Mouse (Mus musculus) macrophage (primary cell): ENCODE data around the gene Gm49601. TPM values are rescaled to one million over a fixed set of nuclear protein-coding genes. Genes with fewer than 3 reads are reported as not detected.

ENCODE experiments used
- H3K27ac ChIP-seq: fragments of 350-480 bp; formaldehyde crosslinking; 2 replicates; pipeline ENCODE4 v1.9.0; 2021
- H3K36me3 ChIP-seq: fragments of 350-480 bp; formaldehyde crosslinking; 2 replicates; pipeline ENCODE4 v1.9.0; 2021; ENCODE audit errors: inconsistent target
- H3K4me3 ChIP-seq: fragments of 350-480 bp; formaldehyde crosslinking; 2 replicates; pipeline ENCODE4 v1.9.0; 2021; ENCODE audit errors: inconsistent target
- H3K79me2 ChIP-seq: fragments of 350-480 bp; formaldehyde crosslinking; 2 replicates; pipeline ENCODE4 v1.9.0; 2021; ENCODE audit errors: inconsistent target
- WGBS: methylation state at CpG from one replicate; pipeline ENCODE4 v1.1.7; 2026; ENCODE audit warnings: inconsistent platforms; ENCODE audit not compliant: missing documents; 5-methylcytosine and 5-hydroxymethylcytosine counted together
- polyA plus RNA-seq: library from polyadenylated mRNA; stranded (reverse); fragments of 250-400 nt; gene quantifications from 3 replicates; pipeline ENCODE4 v1.2.4, GENCODE M21; 2018; ENCODE audit warnings: inconsistent platforms

Gene Gm49601
- polyA plus RNA-seq, 1 experiment from 2014 or later: not detected

- H3K79me2 ChIP-seq: no peaks in the 10 kb centered on the region
- WGBS: 62% methylated on average over 8 of the region's 8 CpGs
- no peaks in the 10 kb centered on the region for H3K36me3 ChIP-seq
- H3K4me3 ChIP-seq: no peak overlapping the region
- H3K27ac ChIP-seq: no peak overlapping the region
These were observed 21.9 kb downstream of the Gm49601 start for GRCm38 (mm10) chr16:18604267-18604701.

- no peaks in the 10 kb centered on the region for H3K36me3 ChIP-seq
- no peak overlapping the region for H3K4me3 ChIP-seq
- WGBS: 92% methylated on average over 7 of the region's 7 CpGs
- no peaks in the 10 kb centered on the region for H3K79me2 ChIP-seq
- H3K27ac ChIP-seq: no peak overlapping the region
These were observed 24.8 kb downstream of the Gm49601 start for GRCm38 (mm10) chr16:18601447-18601846.

GRCm38 (mm10) chr16:18598006-18598405 is 28.2 kb downstream of the Gm49601 start:
- no peak overlapping the region for H3K4me3 ChIP-seq
- 90% methylated on average over 3 of the region's 3 CpGs for WGBS
- no peaks in the 10 kb centered on the region for H3K36me3 ChIP-seq
- no peaks in the 10 kb centered on the region for H3K79me2 ChIP-seq
- no peak overlapping the region for H3K27ac ChIP-seq

GRCm38 (mm10) chr16:18596255-18596654 is 30.0 kb downstream of the Gm49601 start:
- Histone ChIP-seq H3K36me3 (no peaks in the 10 kb centered on the region), H3K79me2 (no peaks in the 10 kb centered on the region), H3K4me3 (no peak overlapping the region), H3K27ac (no peak overlapping the region)
- WGBS: 96% methylated on average over 3 of the region's 5 CpGs

GRCm38 (mm10) chr16:18593930-18594329 is 32.3 kb downstream of the Gm49601 start:
- 53% methylated on average over 2 of the region's 2 CpGs for WGBS
- Histone ChIP-seq H3K4me3 (no peak overlapping the region), H3K79me2 (no peaks in the 10 kb centered on the region), H3K36me3 (no peaks in the 10 kb centered on the region), H3K27ac (no peak overlapping the region)

- WGBS: 10% methylated on average over 58 of the region's 59 CpGs
- Histone ChIP-seq H3K36me3 (no peaks in the 10 kb centered on the region), H3K27ac (no peak overlapping the region), H3K79me2 (no peaks in the 10 kb centered on the region), H3K4me3 (no peak overlapping the region)
These were observed 34.9 kb downstream of the Gm49601 start for GRCm38 (mm10) chr16:18591047-18592018.

GRCm38 (mm10) chr16:18589804-18590790 is 36.1 kb downstream of the Gm49601 start, which contains the start of gene Tbx1:
Tbx1 (minus strand) TSS chr16:18590671.
- H3K36me3 ChIP-seq: no peaks in the 10 kb centered on the region
- H3K79me2 ChIP-seq: no peaks in the 10 kb centered on the region
- no peak within 1 kb of the TSS for H3K27ac ChIP-seq
- peak within 1 kb of the TSS; percentile 15; the same call in 1 of the 2 replicates for H3K4me3 ChIP-seq
- WGBS: 3% methylated on average over 48 of the region's 48 CpGs

- WGBS: 80% methylated on average over 9 of the region's 9 CpGs
- no peaks in the 10 kb centered on the region for H3K79me2 ChIP-seq
- H3K27ac ChIP-seq: no peak overlapping the region
- no peak overlapping the region for H3K4me3 ChIP-seq
- H3K36me3 ChIP-seq: no peaks in the 10 kb centered on the region
These were observed 37.1 kb downstream of the Gm49601 start for GRCm38 (mm10) chr16:18589080-18589621.

GRCm38 (mm10) chr16:18588738-18589055 is 37.5 kb downstream of the Gm49601 start:
- 22% methylated on average over 31 of the region's 31 CpGs for WGBS
- Histone ChIP-seq H3K36me3 (no peaks in the 10 kb centered on the region), H3K79me2 (no peaks in the 10 kb centered on the region), H3K27ac (no peak overlapping the region), H3K4me3 (no peak overlapping the region)

GRCm38 (mm10) chr16:18587847-18588737 is 38.1 kb downstream of the Gm49601 start:
- Histone ChIP-seq H3K4me3 (no peak overlapping the region), H3K79me2 (no peaks in the 10 kb centered on the region), H3K36me3 (no peaks in the 10 kb centered on the region), H3K27ac (no peak overlapping the region)
- WGBS: 9% methylated on average over 57 of the region's 57 CpGs

- Histone ChIP-seq H3K4me3 (no peak overlapping the region), H3K27ac (no peak overlapping the region), H3K79me2 (no peaks in the 10 kb centered on the region), H3K36me3 (no peaks in the 10 kb centered on the region)
- 2% methylated on average over 39 of the region's 62 CpGs for WGBS
These were observed 39.2 kb downstream of the Gm49601 start for GRCm38 (mm10) chr16:18586906-18587546.

GRCm38 (mm10) chr16:18586076-18586905 is 39.9 kb downstream of the Gm49601 start:
- WGBS: 7% methylated on average over 80 of the region's 83 CpGs
- Histone ChIP-seq H3K27ac (no peak overlapping the region), H3K79me2 (no peaks in the 10 kb centered on the region), H3K4me3 (no peak overlapping the region), H3K36me3 (no peaks in the 10 kb centered on the region)
